Mouse (Mus musculus) ovary, postnatal 36 days (tissue): ENCODE results near the gene Prp2.
"Not testable (repeated sequence)": the region's sequence is repeated elsewhere in the genome, so short reads cannot be mapped to it uniquely, and the experiment has no call there.

ENCODE experiments used
- DNase-seq: peaks from one replicate; pipeline ENCODE4 v3.0.0; 2022; ENCODE audit warnings: low spot score, mixed read lengths

Gene Prp2

DNA sequence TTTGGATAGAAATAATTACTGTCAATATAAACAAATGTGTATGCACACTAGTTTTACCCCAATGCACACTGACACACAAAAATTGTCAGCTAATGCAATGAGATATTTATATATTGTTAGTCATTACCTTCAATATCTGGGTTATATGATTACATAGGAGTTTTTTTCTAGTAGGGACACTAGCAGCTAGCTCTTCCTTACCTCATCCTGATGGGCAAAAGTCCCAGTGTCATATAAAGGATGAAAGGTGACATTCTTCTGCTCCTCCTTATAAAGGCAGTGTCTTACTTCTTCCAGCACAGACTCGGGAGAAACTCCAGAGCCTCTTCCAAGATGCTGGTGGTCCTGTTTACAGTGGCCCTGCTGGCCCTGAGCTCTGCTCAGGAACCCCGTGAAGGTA is at the start of gene Prp2:
Gene Prp2 (plus strand): TSS at position 301 of the 400 bp plus-strand sequence.
- DNase-seq = not testable (repeated sequence)

DNA sequence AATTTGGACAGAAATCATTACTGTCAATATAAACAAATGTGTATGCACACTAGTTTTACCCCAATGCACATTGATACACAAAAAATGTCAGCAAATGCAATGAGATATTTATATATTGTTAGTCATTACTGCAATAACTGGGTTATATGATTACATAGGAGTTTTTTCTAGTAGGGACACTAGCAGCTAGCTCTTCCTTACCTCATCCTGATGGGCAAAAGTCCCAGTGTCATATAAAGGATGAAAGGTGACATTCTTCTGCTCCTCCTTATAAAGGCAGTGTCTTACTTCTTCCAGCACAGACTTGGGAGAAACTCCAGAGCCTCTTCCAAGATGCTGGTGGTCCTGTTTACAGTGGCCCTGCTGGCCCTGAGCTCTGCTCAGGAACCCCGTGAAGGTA is 26.2 kb upstream of the Prp2 start, which contains the start of gene Prh1:
Gene Prh1 (plus strand): TSS at position 301 of the 400 bp plus-strand sequence.
- not testable (repeated sequence) for DNase-seq

DNA sequence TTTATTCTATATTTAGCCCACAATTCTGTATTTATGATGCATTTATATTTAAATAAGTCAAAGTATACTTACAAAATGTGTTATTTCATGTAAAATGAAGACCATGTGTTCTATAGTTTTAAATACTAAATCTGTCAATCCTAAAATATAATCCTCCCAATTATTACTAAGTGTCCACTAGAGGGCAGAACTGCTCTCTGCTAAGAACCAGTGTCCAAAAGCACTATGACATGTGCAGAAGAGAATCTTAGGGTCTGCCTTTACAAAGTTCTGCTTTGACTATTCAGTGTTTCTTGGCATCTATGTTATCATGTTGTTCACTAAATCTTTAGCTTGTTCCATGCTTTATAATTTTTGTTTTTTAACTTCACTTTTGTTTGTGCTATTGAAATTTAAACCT is 53.7 kb downstream of the Prp2 start:
- no peak for DNase-seq
